Mouse (Mus musculus) left cerebral cortex, adult 2 months (tissue): Measurements from ENCODE around the gene Olfr1045. TPM values are rescaled to one million over a fixed set of nuclear protein-coding genes. Genes with fewer than 3 reads are reported as not detected.
"Not testable (repeated sequence)": the region's sequence is repeated elsewhere in the genome, so short reads cannot be mapped to it uniquely, and the experiment has no call there.

Source experiments
- DNase-seq, 2 experiments: peaks; one replicate each; pipeline ENCODE4 v3.0.0; 2021 to 2022; ENCODE audit warnings: low spot score in 2 of 2, mixed read lengths in 1 of 2; ENCODE audit errors: extremely low spot score in 1 of 2
- H3K27ac ChIP-seq: fragments of 200-600 bp; 2 replicates; pipeline ENCODE4 v1.8.1; 2022
- H3K4me3 ChIP-seq: fragments of 200-600 bp; 2 replicates; pipeline ENCODE4 v1.8.1; 2022
- CTCF ChIP-seq: fragments of 200-600 bp; IDR thresholded peaks from 2 replicates; pipeline ENCODE4 v1.8.1; 2022; ENCODE audit warnings: antibody characterized with exemption, mild to moderate bottlenecking, moderate library complexity
- intact Hi-C: fragments of 180-260 bp; cut with DNase I; formaldehyde crosslinking; loops from one replicate; pipeline ENCODE4 v1.15.1; 2025
- long read RNA-seq, 2 experiments: library from polyadenylated mRNA; stranded (forward); transcript quantifications; one replicate each; pipeline ENCODE4 v2.0.0; 2021; ENCODE audit warnings: borderline mapping rate in 2 of 2
- total RNA-seq, 2 experiments: library from RNA; stranded (reverse); gene quantifications; 2 replicates each; pipeline ENCODE4 v1.2.3; 2021

Gene Olfr1045
- total RNA-seq: not detected
- long read RNA-seq, experiment 1: 0 reads
- long read RNA-seq, experiment 2: 0 reads

DNA sequence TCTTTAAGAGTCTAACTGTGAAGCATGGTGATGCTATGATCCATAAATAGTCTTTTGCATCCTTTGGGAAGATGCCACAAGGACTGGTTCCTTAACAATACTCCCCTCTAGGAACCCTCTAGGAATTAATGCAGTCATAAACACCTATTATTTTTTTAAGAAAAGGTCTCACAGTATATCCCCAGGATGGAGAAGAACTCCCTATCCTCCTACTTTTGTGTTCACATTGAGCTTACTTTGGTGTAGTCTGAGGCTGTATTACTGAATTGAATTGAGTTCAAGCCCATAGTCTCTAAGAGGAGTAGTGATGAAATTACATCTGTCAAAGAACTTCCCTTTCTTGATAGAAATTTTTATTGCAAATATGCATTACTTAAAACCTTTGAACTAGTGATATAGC is at the start of gene Olfr1045:
Gene Olfr1045 (minus strand): TSS at position 101 of the 400 bp plus-strand sequence.
- no peak within 1 kb of the TSS for H3K27ac ChIP-seq
- H3K4me3 ChIP-seq: no peak within 1 kb of the TSS
- intact Hi-C loops: no loop called here
- TF ChIP-seq CTCF: no peak
- DNase-seq: no peak

DNA sequence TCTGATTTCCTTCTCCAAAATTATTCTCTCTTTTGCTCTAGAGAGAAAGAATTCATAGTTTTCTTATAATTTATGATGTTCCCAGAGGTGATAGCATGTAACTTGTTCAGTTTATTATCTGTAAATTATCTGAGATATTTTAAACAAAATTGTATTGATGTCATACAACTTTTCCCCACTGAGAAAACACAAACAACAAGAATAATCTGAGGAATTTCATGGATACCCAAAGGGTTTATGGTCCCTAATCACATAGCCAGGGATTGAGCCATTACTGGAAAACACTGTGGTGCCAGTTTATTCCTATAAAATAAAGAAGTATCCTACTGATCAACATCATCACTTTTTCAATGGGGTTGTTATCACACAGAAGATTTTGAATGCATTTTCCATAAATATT is 37.4 kb upstream of the Olfr1045 start, which contains the start of gene Olfr1048:
Gene Olfr1048 (minus strand): TSS at position 101 of the 400 bp plus-strand sequence.
- Histone ChIP-seq H3K27ac (no peak within 1 kb of the TSS), H3K4me3 (no peak within 1 kb of the TSS)
- TF ChIP-seq CTCF: no peak
- DNase-seq: no peak
- intact Hi-C loops: no loop called here

DNA sequence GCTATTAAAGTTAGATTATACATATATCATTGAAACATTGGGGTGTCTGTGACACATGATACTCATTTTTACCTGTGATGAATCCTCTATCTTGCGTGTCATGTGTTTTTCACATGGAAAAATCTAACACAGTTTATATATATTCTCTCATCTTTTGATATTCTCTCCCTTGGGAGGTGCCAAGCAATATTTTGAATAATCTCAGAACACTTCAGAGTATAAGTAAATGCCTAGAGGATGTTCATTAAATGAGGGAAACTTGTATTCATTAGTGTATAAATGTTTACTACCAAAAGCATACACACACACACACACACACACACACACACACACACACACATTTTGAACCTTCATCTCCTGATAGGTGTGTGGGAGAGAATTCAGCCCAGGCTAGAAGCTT is 28.5 kb upstream of the Olfr1045 start, which contains the start of gene Olfr1047:
Gene Olfr1047 (minus strand): TSS at position 101 of the 400 bp plus-strand sequence.
- DNase-seq: no peak
- Histone ChIP-seq H3K27ac (no peak within 1 kb of the TSS), H3K4me3 (no peak within 1 kb of the TSS)
- intact Hi-C loops: no loop called here
- no peak for TF ChIP-seq CTCF

DNA sequence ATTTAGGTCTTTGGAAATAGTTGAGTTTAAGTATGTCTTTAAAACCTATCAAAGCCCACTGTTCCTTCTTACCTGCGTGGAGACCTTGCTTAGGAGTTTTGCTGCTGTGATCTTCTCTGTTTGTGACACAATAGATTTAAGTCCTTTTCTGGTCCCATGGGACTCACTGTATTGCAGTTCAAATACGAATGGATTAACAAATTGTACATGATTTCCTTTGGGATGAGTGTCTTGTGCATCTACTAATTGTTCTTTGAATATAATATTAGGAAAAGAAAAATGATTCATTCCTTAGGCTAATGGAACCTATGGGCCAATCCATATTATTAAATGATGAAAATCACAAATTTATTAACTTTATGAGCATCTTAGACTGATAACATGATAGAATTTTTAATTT is 16.4 kb upstream of the Olfr1045 start, which contains the start of gene Olfr1046:
Gene Olfr1046 (minus strand): TSS at position 101 of the 400 bp plus-strand sequence.
- H3K4me3 ChIP-seq: no peak within 1 kb of the TSS
- no peak within 1 kb of the TSS for H3K27ac ChIP-seq
- no peak for DNase-seq
- TF ChIP-seq CTCF: no peak
- intact Hi-C loops: no loop called here

DNA sequence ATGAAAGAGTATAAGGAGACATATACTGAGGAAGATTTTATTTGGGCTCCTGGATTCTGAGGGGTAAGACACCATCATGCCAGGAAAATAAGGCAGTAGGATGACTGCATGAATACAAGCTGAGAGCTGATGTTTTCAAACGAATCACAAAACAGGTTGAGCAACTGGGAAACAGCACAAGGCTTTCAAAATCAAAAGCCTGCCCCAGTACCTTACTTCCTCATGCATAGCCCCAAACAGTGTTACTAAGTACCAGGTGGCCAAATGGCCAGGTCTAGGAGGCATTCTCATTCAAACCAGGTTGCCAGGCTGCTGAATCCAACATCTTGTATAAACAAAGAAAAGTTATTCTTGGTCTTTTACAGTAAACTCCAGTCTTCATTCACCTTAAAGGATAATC is 6.9 kb downstream of the Olfr1045 start:
- no peak for TF ChIP-seq CTCF
- no peak overlapping the region for H3K4me3 ChIP-seq
- no peak for DNase-seq
- intact Hi-C loops: no loop called here
- H3K27ac ChIP-seq: no peak overlapping the region

DNA sequence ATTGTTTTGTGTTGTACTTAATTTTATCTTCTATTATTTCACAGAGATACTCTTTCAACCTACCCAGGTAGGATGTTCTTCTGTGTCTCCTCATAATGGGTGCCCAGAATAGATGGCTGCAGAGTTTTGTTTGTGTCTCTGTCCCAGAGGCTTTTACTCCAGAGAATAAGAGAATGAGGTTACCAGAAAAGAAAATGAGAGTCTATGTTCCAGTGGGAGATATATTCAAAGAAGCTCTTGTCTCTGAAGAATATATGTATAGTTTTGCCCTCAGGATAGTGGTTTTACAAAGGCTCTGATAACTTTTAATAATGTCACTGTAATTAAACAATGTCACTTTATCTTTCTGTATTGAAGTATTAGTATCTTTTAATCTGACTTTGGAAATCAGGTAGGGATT is 17.2 kb downstream of the Olfr1045 start, which contains the start of gene Olfr52:
Gene Olfr52 (minus strand): TSS at position 101 of the 400 bp plus-strand sequence.
- intact Hi-C loops: no loop called here
- Histone ChIP-seq H3K4me3 (no peak within 1 kb of the TSS), H3K27ac (no peak within 1 kb of the TSS)
- DNase-seq: no peak
- no peak for TF ChIP-seq CTCF

DNA sequence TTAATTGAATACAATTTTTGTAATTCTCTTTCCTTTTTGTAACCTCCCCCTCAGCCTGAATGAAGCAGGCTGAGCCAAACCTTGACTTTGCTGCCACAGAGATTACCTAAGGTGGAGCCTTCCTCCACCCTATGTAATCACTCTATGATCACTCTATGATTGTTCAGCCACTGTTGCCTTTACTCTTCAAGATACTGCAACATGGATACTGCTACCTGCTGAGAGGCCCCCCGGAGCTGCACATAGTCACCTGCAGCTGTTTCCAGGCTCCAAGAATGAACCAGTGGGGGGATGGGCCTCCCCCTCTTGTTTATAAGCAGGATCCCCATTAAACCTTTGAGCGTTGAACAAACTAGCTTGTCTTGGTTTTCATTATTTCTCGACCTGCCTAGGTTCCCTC is 22.9 kb downstream of the Olfr1045 start:
- intact Hi-C loops: no loop called here
- no peak for TF ChIP-seq CTCF
- no peak for DNase-seq
- H3K4me3 ChIP-seq: no peak overlapping the region
- H3K27ac ChIP-seq: no peak overlapping the region

DNA sequence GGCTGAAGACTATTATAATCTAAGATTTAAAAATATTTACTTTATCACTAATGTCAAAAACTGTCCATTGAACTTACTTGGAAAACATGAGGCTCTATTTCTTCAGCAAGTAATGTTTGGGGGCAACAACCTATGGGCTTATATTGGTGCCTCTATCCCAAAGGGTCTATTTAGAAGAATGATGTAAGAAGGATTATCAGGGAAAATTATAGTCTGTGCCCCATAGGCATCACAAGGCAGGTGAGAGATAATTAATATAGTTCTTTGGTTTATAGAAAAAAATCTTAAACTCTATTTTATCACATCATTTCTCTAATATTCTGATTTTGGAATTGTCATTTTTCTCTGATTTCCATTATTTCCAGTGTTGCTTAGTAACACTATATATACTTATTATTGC is 25.1 kb downstream of the Olfr1045 start, which contains the start of gene Olfr1044:
Gene Olfr1044 (minus strand): TSS at position 101 of the 400 bp plus-strand sequence.
- DNase-seq: no peak
- no peak within 1 kb of the TSS for H3K27ac ChIP-seq
- intact Hi-C loops: no loop called here
- no peak within 1 kb of the TSS for H3K4me3 ChIP-seq
- TF ChIP-seq CTCF: no peak

DNA sequence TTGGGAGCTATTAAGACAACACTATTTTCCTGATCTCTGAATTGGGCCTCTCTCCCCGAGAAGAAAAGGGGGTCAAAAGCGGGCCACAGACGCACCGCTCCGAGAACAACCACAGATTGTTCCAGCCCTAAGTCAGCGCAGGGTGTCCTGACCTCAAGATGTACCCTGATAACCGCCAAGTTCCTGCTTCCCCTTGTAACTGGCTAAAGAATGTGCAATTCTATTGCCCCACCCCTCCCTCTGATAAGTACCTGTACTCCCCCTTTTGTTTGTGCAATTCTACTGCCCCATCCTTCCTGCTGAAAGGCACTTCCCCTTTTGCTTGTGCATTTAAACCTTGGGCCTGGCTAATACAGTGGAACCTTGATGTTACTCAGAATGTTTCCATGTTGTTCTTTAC is 27.4 kb downstream of the Olfr1045 start:
- H3K4me3 ChIP-seq, DNase-seq, intact Hi-C loops, H3K27ac ChIP-seq: not testable (repeated sequence)

DNA sequence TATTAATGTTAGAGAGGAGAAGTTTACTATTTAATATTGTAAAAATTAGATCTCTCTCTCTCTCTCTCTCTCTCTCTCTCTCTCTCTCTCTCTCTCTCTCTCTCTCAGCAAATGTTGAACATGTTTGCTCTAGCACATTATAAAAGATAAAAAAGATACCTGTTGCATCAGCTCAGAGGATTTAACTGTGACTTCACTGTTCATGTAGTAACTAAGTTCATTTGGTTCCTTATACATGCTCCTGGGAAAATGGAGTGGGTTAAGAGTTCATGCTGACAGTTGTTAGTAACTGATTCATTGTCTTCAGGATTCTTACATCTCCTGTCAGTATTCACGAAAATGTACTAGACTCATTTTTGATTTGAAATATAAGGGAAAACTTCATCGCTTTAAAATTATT is 35.4 kb downstream of the Olfr1045 start, which contains the start of gene Olfr1043:
Gene Olfr1043 (minus strand): TSS at position 101 of the 400 bp plus-strand sequence.
- intact Hi-C loops: no loop called here

DNA sequence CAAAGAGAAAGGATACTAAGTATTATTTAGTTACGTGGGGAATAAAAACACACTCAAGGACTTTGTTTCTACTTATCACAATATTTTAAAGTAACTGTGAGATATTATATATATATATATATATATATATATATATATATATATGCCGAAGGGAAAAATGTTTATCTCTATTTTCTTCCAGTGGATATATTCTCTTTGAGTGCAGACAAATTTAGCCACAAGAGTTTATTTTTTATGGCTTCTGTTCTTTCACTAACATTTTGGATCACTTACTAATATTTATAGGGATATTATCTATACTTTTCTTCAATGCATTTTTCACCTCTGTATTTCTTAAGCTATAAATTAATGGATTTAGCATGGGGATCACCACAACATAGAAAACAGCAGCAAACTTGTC is 41.1 kb downstream of the Olfr1045 start, which contains the start of gene Olfr1042:
Gene Olfr1042 (minus strand): TSS at position 101 of the 400 bp plus-strand sequence.
- Histone ChIP-seq H3K4me3 (no peak within 1 kb of the TSS), H3K27ac (no peak within 1 kb of the TSS)
- intact Hi-C loops: no loop called here
- DNase-seq: no peak
- TF ChIP-seq CTCF: no peak

More for the DNA sequence above, 35.4 kb downstream of the Olfr1045 start, which contains the start of gene Olfr1043:
- Histone ChIP-seq H3K27ac (no peak within 1 kb of the TSS), H3K4me3 (no peak within 1 kb of the TSS)
- TF ChIP-seq CTCF: no peak
- DNase-seq: no peak

DNA sequence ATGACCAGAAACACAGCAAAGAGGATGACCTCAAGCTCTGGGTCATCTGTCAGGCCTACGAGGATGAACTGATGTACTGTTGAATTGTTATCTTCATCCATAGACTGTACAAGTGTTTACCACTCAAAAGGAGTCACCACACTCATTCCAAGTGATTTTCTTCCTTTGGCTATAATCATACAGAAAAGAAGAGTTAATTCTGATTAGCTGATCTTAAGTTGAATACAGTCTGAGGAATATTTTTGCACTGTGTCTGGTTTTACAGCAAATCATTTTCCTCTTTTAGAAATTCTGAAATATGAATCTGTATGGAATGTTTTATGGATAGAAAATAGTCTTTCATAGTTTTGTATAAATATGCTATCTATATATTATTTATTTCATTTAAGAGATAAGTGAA is 56.2 kb downstream of the Olfr1045 start, which contains the start of gene Olfr1040:
Gene Olfr1040 (minus strand): TSS at position 101 of the 400 bp plus-strand sequence.
- TF ChIP-seq CTCF: no peak
- intact Hi-C loops: no loop called here
- DNase-seq: no peak
- H3K27ac ChIP-seq: no peak within 1 kb of the TSS
- no peak within 1 kb of the TSS for H3K4me3 ChIP-seq

Other genes with a start within 250 kb of the Olfr1045 start
- gene Olfr1029, start 229.1 kb downstream of the Olfr1045 start, total RNA-seq: not detected
- gene Olfr1030, start 223.7 kb downstream of the Olfr1045 start, total RNA-seq: not detected
- gene Olfr1031, start 212.7 kb downstream of the Olfr1045 start, total RNA-seq: not detected
- gene Olfr1032, start 197.5 kb downstream of the Olfr1045 start, total RNA-seq: not detected
- not detected for gene Olfr1033, start 182.4 kb downstream of the Olfr1045 start, total RNA-seq
- gene Olfr1034, start 157.1 kb downstream of the Olfr1045 start, total RNA-seq: not detected
- gene Olfr1036, start 129.0 kb downstream of the Olfr1045 start, total RNA-seq: not detected
- not detected for gene Olfr1037, start 115.6 kb downstream of the Olfr1045 start, total RNA-seq
- gene Olfr1039, start 67.1 kb downstream of the Olfr1045 start, total RNA-seq: not detected
- gene Olfr1040, start 56.3 kb downstream of the Olfr1045 start, total RNA-seq: not detected
- gene Olfr1042, start 41.2 kb downstream of the Olfr1045 start, total RNA-seq: not detected
- gene Olfr1043, start 35.5 kb downstream of the Olfr1045 start, total RNA-seq: not detected
- gene Olfr1044, start 25.2 kb downstream of the Olfr1045 start, total RNA-seq: not detected
- gene Olfr52, start 17.3 kb downstream of the Olfr1045 start, total RNA-seq: not detected
- not detected for gene Olfr1046, start 16.3 kb upstream of the Olfr1045 start, total RNA-seq
- gene Olfr1047, start 28.4 kb upstream of the Olfr1045 start, total RNA-seq: not detected
- not detected for gene Olfr1048, start 37.3 kb upstream of the Olfr1045 start, total RNA-seq
- not detected for gene Olfr1049, start 55.3 kb upstream of the Olfr1045 start, total RNA-seq
- gene Olfr1051, start 76.1 kb upstream of the Olfr1045 start, total RNA-seq: not detected
- not detected for gene Olfr1052, start 89.4 kb upstream of the Olfr1045 start, total RNA-seq
- not detected for gene Olfr1053, start 112.3 kb upstream of the Olfr1045 start, total RNA-seq
- gene Olfr1054, start 132.4 kb upstream of the Olfr1045 start, total RNA-seq: not detected
- gene Olfr1055, start 147.3 kb upstream of the Olfr1045 start, total RNA-seq: not detected
- not detected for gene Olfr1056, start 159.5 kb upstream of the Olfr1045 start, total RNA-seq
- gene Olfr1057, start 175.4 kb upstream of the Olfr1045 start, total RNA-seq: not detected
- not detected for gene Olfr1058, start 185.6 kb upstream of the Olfr1045 start, total RNA-seq
- gene Olfr1061, start 211.0 kb upstream of the Olfr1045 start, total RNA-seq: not detected
- gene Olfr1062, start 223.7 kb upstream of the Olfr1045 start, total RNA-seq: not detected
- not detected for gene Olfr1065, start 247.6 kb upstream of the Olfr1045 start, total RNA-seq